Mouse (Mus musculus) heart, embryonic 14.5 days (tissue): ENCODE measurements around the gene Sh3pxd2a. TPM values are rescaled to one million over a fixed set of nuclear protein-coding genes. Genes with fewer than 3 reads are reported as not detected.

Experiments
- ATAC-seq: fragments of 200-750 bp; cut with Nextera tagmentation; 2 replicates; pipeline ENCODE4 v1.8.0; 2017; ENCODE audit warnings: low read depth, moderate TSS enrichment; ENCODE audit not compliant: insufficient number of reproducible peaks, insufficient read depth, low FRiP score
- H3K27ac ChIP-seq, 2 experiments: fragments of 200-500 bp in 1 of 2; fragments of 300-500 bp in 1 of 2; sonication (generic) in 1 of 2; replicated peaks in 1 of 2; 2 replicates each; pipeline ENCODE4 v1.5.1; 2012 to 2014; ENCODE audit warnings: low read depth in 2 of 2, low read length in 2 of 2, control low read depth in 1 of 2, mild to moderate bottlenecking in 1 of 2, mixed read lengths in 1 of 2; ENCODE audit not compliant: control insufficient read depth in 1 of 2, insufficient read depth in 1 of 2
- H3K27me3 ChIP-seq: fragments of 300-500 bp; sonication (generic); 2 replicates; pipeline ENCODE4 v1.6.1; 2014; ENCODE audit warnings: mild to moderate bottlenecking, low read length, control low read depth; ENCODE audit not compliant: control insufficient read depth, insufficient read depth
- H3K36me3 ChIP-seq: fragments of 300-500 bp; sonication (generic); 2 replicates; pipeline ENCODE4 v1.6.1; 2014; ENCODE audit warnings: mild to moderate bottlenecking, control low read depth, low read length, mixed read lengths; ENCODE audit not compliant: control insufficient read depth, insufficient read depth
- H3K4me1 ChIP-seq, 2 experiments: fragments of 200-500 bp in 1 of 2; fragments of 300-500 bp in 1 of 2; sonication (generic) in 1 of 2; 2 replicates each; pipeline ENCODE4 v1.6.1; 2012 to 2014; ENCODE audit warnings: low read length in 2 of 2, control low read depth in 1 of 2, mixed read lengths in 1 of 2; ENCODE audit not compliant: control insufficient read depth in 2 of 2, insufficient read depth in 2 of 2
- H3K4me2 ChIP-seq: fragments of 300-500 bp; sonication (generic); 2 replicates; pipeline ENCODE4 v1.6.1; 2014; ENCODE audit warnings: mild to moderate bottlenecking, low read length
- H3K4me3 ChIP-seq, 2 experiments: fragments of 200-500 bp in 1 of 2; fragments of 300-500 bp in 1 of 2; sonication (generic) in 1 of 2; 2 replicates each; pipeline ENCODE4 v1.5.1; 2012 to 2014; ENCODE audit warnings: low read length in 2 of 2, mild to moderate bottlenecking in 2 of 2, control low read depth in 1 of 2, low read depth in 1 of 2, moderate library complexity in 1 of 2; ENCODE audit not compliant: control insufficient read depth in 1 of 2, insufficient read depth in 1 of 2
- H3K9ac ChIP-seq: fragments of 300-500 bp; sonication (generic); 2 replicates; pipeline ENCODE4 v1.6.1; 2014; ENCODE audit warnings: mild to moderate bottlenecking, low read length
- H3K9me3 ChIP-seq: fragments of 300-500 bp; sonication (generic); 2 replicates; pipeline ENCODE4 v1.6.1; 2016; ENCODE audit warnings: low read length, control low read depth; ENCODE audit not compliant: control insufficient read depth
- WGBS: fragments of 180-500 bp; shearing (Covaris S2); extraction: QIAGEN DNeasy Blood & Tissue Kit; methylation state at CpG from one replicate; pipeline ENCODE4 v1.1.7; 2014; 5-methylcytosine and 5-hydroxymethylcytosine counted together
- polyA plus RNA-seq: library from polyadenylated mRNA; unstranded; fragments of >200 nt; fragmentation: Nextera tagmentation; extraction: Ambion mirVana; gene quantifications from 2 replicates; pipeline ENCODE4 v1.2.1, GENCODE M21; 2014

Sh3pxd2a gene
- polyA plus RNA-seq, 1 experiment from 2014 or later = 9.7 TPM

- H3K4me1 ChIP-seq = peaks cover 7 to 13% of the 10 kb centered on the region in 2 experiments
- H3K4me3 ChIP-seq = no peak overlapping the region
- no peaks in the 10 kb centered on the region for H3K9me3 ChIP-seq
- H3K27ac ChIP-seq = no peak overlapping the region
- no peaks in the 10 kb centered on the region for H3K27me3 ChIP-seq
- 89% methylated on average over 5 of the region's 5 CpGs for WGBS
- ATAC-seq = no peak
- H3K4me2 ChIP-seq = no peak overlapping the region
- H3K9ac ChIP-seq = no peak overlapping the region
- no peaks in the 10 kb centered on the region for H3K36me3 ChIP-seq
Measured at GRCm38 (mm10) chr19:47232077-47232865, 231.9 kb downstream of the Sh3pxd2a start.

DNA sequence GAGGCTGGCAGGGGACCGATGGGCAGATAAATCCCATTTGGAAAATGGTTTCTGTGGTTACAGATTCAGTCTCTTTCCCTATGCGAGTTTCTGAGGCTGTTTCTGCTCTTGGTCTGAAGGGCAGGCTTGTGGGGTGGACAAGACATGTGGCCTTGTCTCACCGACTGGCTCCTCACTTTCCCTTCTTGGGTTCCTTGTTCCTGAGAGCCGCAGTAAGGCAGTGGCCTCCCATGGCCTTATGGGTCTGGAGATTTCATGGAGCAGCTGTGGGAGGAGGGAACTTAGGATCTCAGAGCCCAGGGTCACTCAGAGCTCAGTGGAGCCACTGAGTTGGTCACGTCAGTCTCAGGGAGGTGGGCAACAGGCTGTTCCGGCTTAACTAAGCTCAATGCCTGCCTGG is 232.8 kb downstream of the Sh3pxd2a start:
- no peak overlapping the region for H3K4me3 ChIP-seq
- H3K4me2 ChIP-seq = no peak overlapping the region
- no peaks in the 10 kb centered on the region for H3K9me3 ChIP-seq
- WGBS = 84% methylated on average over 6 of the region's 6 CpGs
- no peak overlapping the region for H3K27ac ChIP-seq
- ATAC-seq = no peak
- H3K36me3 ChIP-seq = no peaks in the 10 kb centered on the region
- peaks cover 7 to 13% of the 10 kb centered on the region in 2 experiments for H3K4me1 ChIP-seq
- H3K27me3 ChIP-seq = no peaks in the 10 kb centered on the region
- no peak overlapping the region for H3K9ac ChIP-seq

DNA sequence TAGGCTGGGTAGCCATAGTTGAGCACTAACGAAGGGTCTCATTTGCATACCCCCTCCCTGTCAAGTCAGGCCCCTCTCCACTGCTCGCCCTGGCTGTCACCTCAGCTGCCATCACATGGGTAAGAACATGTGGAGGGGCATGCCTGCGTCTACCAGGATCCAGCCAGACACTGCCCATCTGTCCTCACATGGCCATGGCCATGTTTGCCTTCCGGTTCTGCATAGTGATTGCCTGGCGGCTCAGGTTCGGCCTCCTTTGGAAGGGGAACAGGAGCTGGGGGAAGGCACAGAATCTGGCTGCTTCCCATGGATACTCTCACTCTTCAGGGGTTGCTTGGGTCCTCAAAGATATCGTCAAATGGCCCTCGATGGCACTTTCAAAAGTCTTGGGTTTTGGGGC is 233.5 kb downstream of the Sh3pxd2a start:
- Histone ChIP-seq H3K9me3 (no peaks in the 10 kb centered on the region), H3K9ac (no peak overlapping the region), H3K27ac (no peak overlapping the region), H3K4me1 (peaks cover 7 to 13% of the 10 kb centered on the region in 2 experiments), H3K36me3 (no peaks in the 10 kb centered on the region), H3K4me3 (no peak overlapping the region), H3K4me2 (no peak overlapping the region), H3K27me3 (no peaks in the 10 kb centered on the region)
- ATAC-seq = no peak
- 81% methylated on average over 8 of the region's 8 CpGs for WGBS

DNA sequence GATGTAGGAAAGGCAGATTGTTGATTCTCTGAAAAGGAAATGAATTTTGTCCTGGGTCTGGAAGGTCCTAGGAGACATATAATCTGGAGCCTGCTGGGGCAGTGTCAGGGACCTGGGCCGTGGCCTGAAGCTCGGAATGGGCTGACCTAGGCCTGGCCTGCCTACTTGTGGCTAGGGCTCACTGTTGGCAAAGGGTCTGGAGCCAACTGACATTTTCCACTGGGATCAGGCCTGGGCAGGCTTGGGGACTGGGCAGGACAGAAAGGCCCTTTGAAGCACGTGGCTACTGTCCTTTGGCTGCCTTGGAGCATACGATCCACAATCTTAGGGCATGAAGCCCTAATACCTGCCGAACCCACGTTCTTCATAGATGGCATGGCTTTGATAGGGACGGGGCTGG is 234.1 kb downstream of the Sh3pxd2a start:
- no peaks in the 10 kb centered on the region for H3K36me3 ChIP-seq
- H3K27me3 ChIP-seq = no peaks in the 10 kb centered on the region
- peaks cover 7 to 13% of the 10 kb centered on the region in 2 experiments for H3K4me1 ChIP-seq
- H3K9ac ChIP-seq = no peak overlapping the region
- no peak overlapping the region for H3K4me3 ChIP-seq
- H3K9me3 ChIP-seq = no peaks in the 10 kb centered on the region
- no peak overlapping the region for H3K4me2 ChIP-seq
- WGBS = 92% methylated on average over 7 of the region's 7 CpGs
- no peak for ATAC-seq
- H3K27ac ChIP-seq = no peak overlapping the region

DNA sequence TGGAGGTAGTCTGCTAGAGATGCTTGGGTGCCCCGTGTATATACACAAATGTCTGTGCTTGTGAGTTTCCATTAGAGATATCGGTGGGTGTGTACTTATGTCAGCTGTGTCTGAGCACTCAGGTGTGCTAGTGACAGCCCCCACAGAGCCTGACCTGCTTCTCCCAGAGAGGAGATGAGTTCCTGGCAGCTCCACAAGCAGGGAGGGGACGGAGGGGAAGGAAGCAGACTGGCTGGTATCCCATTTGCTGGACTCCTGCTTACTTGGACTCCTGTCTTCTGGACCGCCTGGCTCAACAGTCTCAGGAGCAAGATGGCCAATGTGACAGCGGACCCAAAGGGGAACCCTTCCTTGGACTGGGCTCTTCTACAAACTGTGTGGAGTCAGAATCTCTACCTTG is 234.7 kb downstream of the Sh3pxd2a start:
- Histone ChIP-seq H3K27me3 (no peaks in the 10 kb centered on the region), H3K4me3 (no peak overlapping the region), H3K4me2 (no peak overlapping the region), H3K9ac (no peak overlapping the region; the same call in 1 of the 2 replicates), H3K4me1 (peaks cover 9 to 13% of the 10 kb centered on the region in 2 experiments), H3K27ac (no peak overlapping the region), H3K36me3 (no peaks in the 10 kb centered on the region), H3K9me3 (no peaks in the 10 kb centered on the region)
- ATAC-seq = no peak
- 74% methylated on average over 5 of the region's 5 CpGs for WGBS

GRCm38 (mm10) chr19:47228725-47229252 is 235.4 kb downstream of the Sh3pxd2a start:
- Histone ChIP-seq H3K4me1 (peaks cover 9 to 13% of the 10 kb centered on the region in 2 experiments), H3K9ac (peak overlapping the region; percentile 57), H3K27me3 (no peaks in the 10 kb centered on the region), H3K4me3 (peak overlapping the region; percentile 15 to 34; a peak in 3 of 4 replicates), H3K27ac (no peak overlapping the region), H3K36me3 (no peaks in the 10 kb centered on the region), H3K4me2 (peak overlapping the region; percentile 69), H3K9me3 (no peaks in the 10 kb centered on the region)
- 3% methylated on average over 17 of the region's 17 CpGs for WGBS
- ATAC-seq = peak; percentile 27; the same call in 1 of the 2 replicates

DNA sequence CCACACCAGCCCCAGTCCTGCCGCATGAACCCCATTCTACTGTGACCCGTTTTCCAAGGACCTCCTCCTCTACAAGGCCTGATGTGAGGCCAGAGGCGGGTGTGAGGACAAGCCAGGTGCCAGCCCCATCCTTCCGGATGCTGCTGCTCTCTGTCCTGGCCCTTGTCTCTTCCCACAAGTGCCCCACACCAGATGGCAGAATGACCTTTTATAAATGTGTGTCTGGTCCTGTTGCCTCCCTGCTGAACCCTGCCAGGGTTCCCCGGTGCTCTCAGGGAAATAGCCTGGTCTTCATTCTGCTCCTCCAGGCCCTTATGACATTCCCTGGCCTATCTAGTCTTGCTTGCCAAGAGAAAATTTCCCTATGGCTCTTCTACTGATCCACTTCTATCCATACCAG is 238.4 kb downstream of the Sh3pxd2a start:
- 81% methylated on average over 5 of the region's 5 CpGs for WGBS
- H3K4me2 ChIP-seq = no peak overlapping the region
- H3K9me3 ChIP-seq = no peaks in the 10 kb centered on the region
- no peak overlapping the region for H3K27ac ChIP-seq
- no peaks in the 10 kb centered on the region for H3K36me3 ChIP-seq
- H3K4me1 ChIP-seq = peaks cover 15 to 16% of the 10 kb centered on the region in 2 experiments
- no peak overlapping the region for H3K9ac ChIP-seq
- no peak for ATAC-seq
- no peaks in the 10 kb centered on the region for H3K27me3 ChIP-seq
- no peak overlapping the region for H3K4me3 ChIP-seq
